Mouse (Mus musculus) midbrain, postnatal 0 days (tissue): Measurements from ENCODE around the gene Dnm3. TPM values are rescaled to one million over a fixed set of nuclear protein-coding genes. Genes with fewer than 3 reads are reported as not detected.

Experiments
- ATAC-seq: fragments of 200-750 bp; cut with Nextera tagmentation; 2 replicates; pipeline ENCODE4 v1.8.0; 2017; ENCODE audit warnings: moderate number of reproducible peaks, mild to moderate bottlenecking, moderate TSS enrichment, moderate library complexity; ENCODE audit not compliant: low FRiP score
- DNase-seq: peaks from one replicate; pipeline ENCODE4 v3.0.0-alpha.2; 2015; ENCODE audit warnings: low spot score
- H3K27ac ChIP-seq: fragments of 300-500 bp; sonication (generic); 2 replicates; pipeline ENCODE4 v1.5.1; 2014; ENCODE audit warnings: low read depth, mild to moderate bottlenecking, low read length, mixed read lengths
- H3K27me3 ChIP-seq: fragments of 300-500 bp; sonication (generic); 2 replicates; pipeline ENCODE4 v1.6.1; 2014; ENCODE audit warnings: low read length, control low read depth, mixed read lengths; ENCODE audit not compliant: insufficient read depth
- H3K36me3 ChIP-seq: fragments of 300-500 bp; sonication (generic); 2 replicates; pipeline ENCODE4 v1.6.1; 2014; ENCODE audit warnings: low read length, control low read depth, mixed read lengths; ENCODE audit not compliant: insufficient read depth
- H3K4me1 ChIP-seq: fragments of 300-500 bp; sonication (generic); 2 replicates; pipeline ENCODE4 v1.6.1; 2014; ENCODE audit warnings: mild to moderate bottlenecking, control low read depth, antibody characterized with exemption, low read length, mixed read lengths; ENCODE audit not compliant: insufficient read depth
- H3K4me2 ChIP-seq: fragments of 300-500 bp; sonication (generic); 2 replicates; pipeline ENCODE4 v1.6.1; 2014; ENCODE audit warnings: low read depth, mild to moderate bottlenecking, low read length, mixed read lengths; ENCODE audit not compliant: poor library complexity, severe bottlenecking
- H3K4me3 ChIP-seq: fragments of 300-500 bp; sonication (generic); 2 replicates; pipeline ENCODE4 v1.5.1; 2014; ENCODE audit warnings: low read depth, mild to moderate bottlenecking, low read length, moderate library complexity
- H3K9ac ChIP-seq: fragments of 300-500 bp; sonication (generic); replicated peaks from 2 replicates; pipeline ENCODE4 v1.6.1; 2014; ENCODE audit warnings: mild to moderate bottlenecking, low read length, moderate library complexity, mixed read lengths; ENCODE audit not compliant: poor library complexity, severe bottlenecking
- H3K9me3 ChIP-seq: fragments of 300-500 bp; sonication (generic); 2 replicates; pipeline ENCODE4 v1.6.1; 2016; ENCODE audit warnings: low read length, control low read depth
- CTCF ChIP-seq: IDR thresholded peaks from 2 replicates; pipeline ENCODE4 v1.5.1; 2016; ENCODE audit warnings: antibody characterized with exemption, mild to moderate bottlenecking
- WGBS: fragments of 180-500 bp; shearing (Covaris S2); extraction: QIAGEN DNeasy Blood & Tissue Kit; methylation state at CpG from one replicate; pipeline ENCODE4 v1.1.7; 2014; 5-methylcytosine and 5-hydroxymethylcytosine counted together
- polyA plus RNA-seq: library from polyadenylated mRNA; unstranded; fragments of >200 nt; fragmentation: Nextera tagmentation; extraction: Ambion mirVana; gene quantifications from 2 replicates; pipeline ENCODE4 v1.2.1, GENCODE M21; 2015
- total RNA-seq: library from RNA; depleted of rRNA; stranded (reverse); fragments of >200 nt; gene quantifications from 2 replicates; pipeline ENCODE4 v1.2.3, GENCODE M21; 2014

Gene Dnm3
- total and polyA plus RNA-seq, 2 experiments from 2014 or later: 67.0 to 88.5 TPM

DNA sequence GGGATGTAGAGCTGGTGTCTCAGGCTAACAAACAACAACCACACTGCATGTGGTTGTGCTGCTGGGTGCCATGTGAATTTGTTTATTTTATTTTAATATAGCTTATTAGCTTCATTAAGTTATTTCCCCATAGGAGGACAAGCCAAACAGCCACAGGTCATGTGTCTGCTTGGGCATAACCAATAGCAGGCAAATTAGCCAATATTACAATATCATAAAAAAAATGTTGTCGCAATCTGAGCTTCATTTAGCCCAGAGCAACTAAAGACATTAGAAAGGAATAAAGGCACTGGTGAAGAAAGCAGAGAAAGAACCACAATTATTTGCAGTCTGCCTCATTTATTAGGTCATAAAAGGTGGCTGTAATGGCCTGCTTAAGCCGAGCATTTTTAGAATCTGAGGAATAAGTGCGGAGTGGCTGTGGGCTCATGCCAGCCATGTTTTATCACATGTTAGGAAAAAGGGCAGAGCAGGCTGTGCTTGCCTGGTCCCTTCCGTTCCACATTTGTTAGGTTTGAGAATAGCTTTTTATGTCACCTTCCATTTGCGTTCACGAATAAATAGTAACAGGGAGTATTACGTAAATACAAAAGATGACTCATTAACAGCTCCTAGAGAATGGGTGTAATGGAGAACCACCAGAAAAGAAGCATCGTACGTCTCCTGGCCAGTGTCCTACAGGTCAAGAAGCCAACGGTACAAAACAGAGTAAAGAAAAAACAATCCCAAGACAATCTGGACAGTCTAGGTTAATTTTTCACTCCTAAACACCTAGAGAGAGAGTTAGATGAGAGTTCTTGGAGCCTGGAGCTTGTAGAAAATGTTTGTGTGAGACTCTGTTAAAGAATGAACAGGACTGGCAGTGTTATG, 376.6 kb downstream of the Dnm3 start:
- TF ChIP-seq CTCF: no peak
- no peak overlapping the region for H3K27ac ChIP-seq
- no peak for ATAC-seq
- H3K9ac ChIP-seq: no peak overlapping the region
- DNase-seq: no peak
- WGBS: 94% methylated on average over 10 of the region's 10 CpGs
- no peaks in the 10 kb centered on the region for H3K27me3 ChIP-seq
- no peak overlapping the region for H3K4me2 ChIP-seq
- no peaks in the 10 kb centered on the region for H3K4me1 ChIP-seq
- no peaks in the 10 kb centered on the region for H3K36me3 ChIP-seq
- no peaks in the 10 kb centered on the region for H3K9me3 ChIP-seq
- no peak overlapping the region for H3K4me3 ChIP-seq

DNA sequence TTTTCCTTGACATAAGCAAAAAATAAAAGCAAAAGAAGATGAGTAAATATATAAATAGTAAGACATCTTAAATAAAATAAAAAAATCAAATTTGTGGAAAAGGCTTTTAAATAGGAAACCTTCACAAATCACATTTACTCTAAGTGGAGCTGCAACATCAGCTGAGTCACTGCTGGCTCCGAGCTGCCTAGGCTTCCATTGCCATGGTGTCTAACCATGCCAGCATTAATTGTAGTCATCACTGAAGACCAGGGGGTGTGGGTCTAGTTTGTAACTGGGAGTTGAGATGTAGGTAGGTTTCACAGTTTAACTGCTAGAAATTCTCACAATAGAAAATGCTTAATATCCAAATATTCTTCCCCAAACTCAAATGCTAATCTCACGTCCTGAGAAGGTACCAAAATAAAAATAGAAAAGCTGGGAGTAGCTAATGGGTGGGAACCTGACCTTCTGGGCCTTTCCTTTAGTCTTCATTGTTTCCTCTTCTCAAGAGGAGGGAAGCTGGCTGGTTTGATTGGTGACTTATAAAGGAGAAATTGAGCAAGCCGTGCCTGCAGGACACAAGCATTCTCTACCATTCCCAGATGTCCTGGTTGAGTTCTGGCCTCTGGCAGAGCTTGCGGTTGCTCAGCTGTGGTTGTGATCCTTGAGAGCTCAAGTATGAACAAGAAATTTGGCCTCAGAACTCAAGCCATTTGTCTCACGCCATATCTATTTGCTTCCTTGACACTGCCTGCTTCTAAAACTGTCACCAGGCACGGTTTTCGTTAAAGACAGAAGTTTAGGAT, 377.6 kb downstream of the Dnm3 start:
- Histone ChIP-seq H3K27me3 (no peaks in the 10 kb centered on the region), H3K27ac (no peak overlapping the region), H3K4me2 (no peak overlapping the region), H3K9ac (no peak overlapping the region), H3K4me3 (no peak overlapping the region), H3K4me1 (no peaks in the 10 kb centered on the region), H3K36me3 (no peaks in the 10 kb centered on the region), H3K9me3 (no peaks in the 10 kb centered on the region)
- no peak for TF ChIP-seq CTCF
- WGBS: 91% methylated on average over 7 of the region's 7 CpGs
- ATAC-seq: no peak
- DNase-seq: no peak

DNA sequence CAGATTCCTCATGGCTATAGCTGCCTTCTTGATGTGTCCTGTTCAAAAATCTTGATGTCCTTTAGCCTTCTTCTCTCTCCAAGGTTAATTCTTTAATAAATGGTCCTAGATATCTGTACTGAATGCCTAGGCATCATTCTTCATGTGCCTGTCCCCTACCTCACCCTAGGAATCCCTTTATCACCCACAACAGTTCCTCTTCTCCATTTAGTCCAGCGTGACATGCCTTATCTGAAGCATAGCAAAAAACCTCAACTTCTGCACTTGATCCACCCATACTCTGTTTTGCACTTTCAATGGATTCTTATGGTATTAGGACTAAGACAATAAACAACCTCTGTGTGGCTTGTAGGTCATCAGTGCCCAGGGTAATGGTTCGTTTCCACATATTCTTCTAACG, 378.6 kb downstream of the Dnm3 start:
- no peaks in the 10 kb centered on the region for H3K36me3 ChIP-seq
- no peak overlapping the region for H3K4me3 ChIP-seq
- ATAC-seq (no peak), DNase-seq (no peak)
- H3K27me3 ChIP-seq: no peaks in the 10 kb centered on the region
- H3K9ac ChIP-seq: no peak overlapping the region
- no peak overlapping the region for H3K4me2 ChIP-seq
- no peaks in the 10 kb centered on the region for H3K9me3 ChIP-seq
- no peaks in the 10 kb centered on the region for H3K4me1 ChIP-seq
- no peak for TF ChIP-seq CTCF
- 93% methylated on average over 3 of the region's 3 CpGs for WGBS
- H3K27ac ChIP-seq: no peak overlapping the region

DNA sequence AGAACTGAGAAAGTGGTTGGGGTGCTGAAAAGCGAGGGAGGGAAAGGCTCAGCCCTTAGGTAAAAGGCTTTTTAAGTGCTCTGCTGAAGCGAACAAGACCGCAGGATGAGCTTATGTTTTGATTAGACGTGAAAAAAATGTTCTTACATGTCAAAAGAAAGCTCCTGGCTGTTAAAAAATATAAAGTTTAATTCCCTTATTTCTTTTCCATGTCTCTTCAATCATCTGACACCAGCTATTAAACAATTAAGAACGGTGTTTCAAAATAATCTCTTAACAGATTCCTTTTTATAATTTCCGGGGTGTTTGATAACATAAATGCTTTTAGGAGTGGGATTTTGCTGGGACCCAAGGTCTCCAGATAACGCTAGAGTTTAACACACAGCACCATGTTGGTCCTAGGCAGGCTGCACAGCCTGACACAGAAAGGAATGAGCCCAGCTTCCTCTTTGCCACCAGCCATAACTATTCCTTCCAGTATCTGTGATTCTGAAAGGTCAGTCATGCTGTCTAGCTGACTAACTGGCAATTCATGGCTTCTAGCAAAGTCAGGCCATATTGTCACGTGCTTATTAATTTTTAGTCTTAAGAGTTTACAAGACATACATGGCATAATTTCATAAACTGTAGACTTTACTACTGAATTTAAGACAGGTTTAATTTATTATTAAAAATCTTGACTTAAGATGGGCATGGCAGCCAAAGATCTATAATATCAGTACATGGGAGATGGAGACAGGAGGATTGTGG, 383.1 kb downstream of the Dnm3 start:
- DNase-seq: no peak
- no peaks in the 10 kb centered on the region for H3K36me3 ChIP-seq

DNA sequence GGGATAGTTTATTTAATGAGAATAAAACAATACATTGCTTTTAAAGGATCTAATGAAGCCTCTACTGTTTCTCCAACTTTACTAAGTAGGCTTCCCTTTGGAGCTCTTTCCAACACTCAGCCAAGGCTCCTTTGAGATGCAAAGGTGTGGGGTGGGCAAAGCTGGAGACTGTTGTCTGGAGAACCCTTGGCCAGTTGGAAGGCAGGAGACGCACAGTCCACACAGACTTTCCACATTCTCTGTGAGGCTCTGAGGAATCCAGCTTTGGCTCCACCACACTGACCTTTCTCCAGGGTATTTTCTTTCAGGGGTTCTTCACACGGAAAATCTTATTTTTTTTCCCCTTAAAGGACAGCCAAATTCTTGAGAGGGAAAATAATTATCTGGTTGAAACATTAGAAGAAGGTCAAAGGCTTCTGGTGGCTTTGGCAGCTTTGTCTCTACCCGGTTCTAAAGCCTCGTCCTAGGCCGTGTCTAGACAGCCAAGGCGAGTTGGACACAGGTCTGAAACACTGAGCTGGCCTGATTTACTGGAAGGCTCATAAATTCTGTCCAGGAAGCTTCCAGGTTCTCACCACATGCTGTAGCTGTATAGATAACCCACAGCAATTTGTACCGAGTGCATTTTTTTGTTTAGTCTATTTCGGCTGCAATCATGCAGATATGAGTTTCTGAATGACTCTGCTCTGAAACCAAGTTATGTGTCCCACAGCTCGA, 383.9 kb downstream of the Dnm3 start:
- Histone ChIP-seq H3K4me3 (no peak overlapping the region), H3K4me1 (no peaks in the 10 kb centered on the region), H3K9me3 (no peaks in the 10 kb centered on the region), H3K4me2 (no peak overlapping the region), H3K27ac (no peak overlapping the region), H3K27me3 (no peaks in the 10 kb centered on the region), H3K9ac (no peak overlapping the region), H3K36me3 (no peaks in the 10 kb centered on the region)
- no peak for ATAC-seq
- no peak for TF ChIP-seq CTCF
- DNase-seq: no peak
- WGBS: 77% methylated on average over 9 of the region's 9 CpGs

More for the DNA sequence above, 383.1 kb downstream of the Dnm3 start:
- WGBS: 77% methylated on average over 8 of the region's 8 CpGs
- no peak overlapping the region for H3K9ac ChIP-seq
- no peak overlapping the region for H3K4me2 ChIP-seq
- ATAC-seq: no peak
- no peak overlapping the region for H3K4me3 ChIP-seq
- TF ChIP-seq CTCF: no peak
- no peaks in the 10 kb centered on the region for H3K27me3 ChIP-seq
- H3K4me1 ChIP-seq: no peaks in the 10 kb centered on the region
- H3K9me3 ChIP-seq: no peaks in the 10 kb centered on the region
- H3K27ac ChIP-seq: no peak overlapping the region
